Mouse (Mus musculus) heart, adult 2 months (tissue): ENCODE data around the gene Flt4.
A peak's percentile ranks its signal among the peaks of the same experiment; 100 is the strongest.
"Not testable (repeated sequence)": the region's sequence is repeated elsewhere in the genome, so short reads cannot be mapped to it uniquely, and the experiment has no call there.

ENCODE experiments used
- CTCF ChIP-seq: fragments of 200-600 bp; IDR thresholded peaks from 2 replicates; pipeline ENCODE4 v1.8.1; 2022; ENCODE audit warnings: antibody characterized with exemption, mild to moderate bottlenecking, moderate library complexity
- EP300 ChIP-seq: fragments of 200-500 bp; IDR thresholded peaks from 2 replicates; pipeline ENCODE4 v1.6.1; 2011; ENCODE audit warnings: low read depth, low read length, control low read depth; ENCODE audit not compliant: insufficient read depth
- POLR2A ChIP-seq: fragments of 200-500 bp; IDR thresholded peaks from 2 replicates; pipeline ENCODE4 v1.6.1; 2011; ENCODE audit warnings: mild to moderate bottlenecking, low read depth, low read length, control low read depth; ENCODE audit not compliant: insufficient read depth

GRCm38 (mm10) chr11:49575054-49575453 lies 34.0 kb upstream of the Flt4 start:
- not testable (repeated sequence) for TF ChIP-seq POLR2A, EP300
- TF ChIP-seq CTCF = peak; percentile 53
